Mouse (Mus musculus) frontal cortex, adult (tissue): ENCODE results near the gene Ankrd36.

Experiments used
- ATAC-seq: cut with Nextera tagmentation; 2 replicates; pipeline ENCODE4 v1.9.2; 2017; ENCODE audit warnings: mild to moderate bottlenecking, moderate library complexity, mixed read lengths; ENCODE audit not compliant: low TSS enrichment

Gene Ankrd36

GRCm38 (mm10) chr11:5650321-5650720, 80.8 kb downstream of the Ankrd36 start:
- ATAC-seq: no peak

- no peak for ATAC-seq
These were observed 113.1 kb downstream of the Ankrd36 start for GRCm38 (mm10) chr11:5682541-5682940.

GRCm38 (mm10) chr11:5684283-5684682, 114.8 kb downstream of the Ankrd36 start:
- ATAC-seq: no peak

GRCm38 (mm10) chr11:5691775-5692174, 122.3 kb downstream of the Ankrd36 start:
- ATAC-seq: peak; percentile 64; the same call in 1 of the 2 replicates

GRCm38 (mm10) chr11:5700808-5701207, 131.3 kb downstream of the Ankrd36 start:
- ATAC-seq: no peak

- ATAC-seq: no peak
These were observed 131.8 kb downstream of the Ankrd36 start for GRCm38 (mm10) chr11:5701300-5701699.

- no peak for ATAC-seq
These were observed 132.3 kb downstream of the Ankrd36 start for GRCm38 (mm10) chr11:5701821-5702220.

- ATAC-seq: no peak
These were observed 132.9 kb downstream of the Ankrd36 start for GRCm38 (mm10) chr11:5702271-5702956.

GRCm38 (mm10) chr11:5702957-5703332, 133.5 kb downstream of the Ankrd36 start:
- ATAC-seq: no peak

- no peak for ATAC-seq
These were observed 133.9 kb downstream of the Ankrd36 start for GRCm38 (mm10) chr11:5703341-5703740.

GRCm38 (mm10) chr11:5705972-5706371, 136.5 kb downstream of the Ankrd36 start:
- no peak for ATAC-seq

GRCm38 (mm10) chr11:5706874-5707529, 137.5 kb downstream of the Ankrd36 start:
- ATAC-seq: peak; percentile 43

GRCm38 (mm10) chr11:5707530-5708353, 138.3 kb downstream of the Ankrd36 start:
- ATAC-seq: peak; percentile 78

GRCm38 (mm10) chr11:5715179-5715578, 145.7 kb downstream of the Ankrd36 start:
- ATAC-seq: no peak

GRCm38 (mm10) chr11:5715630-5716105, 146.2 kb downstream of the Ankrd36 start, which contains the start of gene Mrps24:
Mrps24 (minus strand) TSS chr11:5715680.
- ATAC-seq: no peak

- ATAC-seq: no peak
These were observed 146.8 kb downstream of the Ankrd36 start for GRCm38 (mm10) chr11:5716246-5716645.

- no peak for ATAC-seq
These were observed 147.6 kb downstream of the Ankrd36 start for GRCm38 (mm10) chr11:5716938-5717705.

- ATAC-seq: no peak
These were observed 149.3 kb downstream of the Ankrd36 start for GRCm38 (mm10) chr11:5718611-5719354.

GRCm38 (mm10) chr11:5729582-5729981, 160.1 kb downstream of the Ankrd36 start:
- no peak for ATAC-seq

GRCm38 (mm10) chr11:5732401-5732800, 162.9 kb downstream of the Ankrd36 start:
- peak; percentile 50 for ATAC-seq

GRCm38 (mm10) chr11:5734323-5734722, 164.8 kb downstream of the Ankrd36 start:
- no peak for ATAC-seq
